Mouse (Mus musculus) layer of hippocampus, postnatal 25 days (tissue): ENCODE results near the gene A530032D15Rik. TPM values are rescaled to one million over a fixed set of nuclear protein-coding genes. Genes with fewer than 3 reads are reported as not detected.
"Not testable (repeated sequence)": the region's sequence is repeated elsewhere in the genome, so short reads cannot be mapped to it uniquely, and the experiment has no call there.

Experiments used
- DNase-seq, 2 experiments: peaks; one replicate each; pipeline ENCODE4 v3.0.0; 2022; ENCODE audit warnings: mixed read lengths in 2 of 2, low spot score in 1 of 2; ENCODE audit errors: extremely low spot score in 1 of 2
- total RNA-seq, 2 experiments: library from RNA; stranded (reverse); gene quantifications; 2 replicates each; pipeline ENCODE4 v1.2.3; 2021

Gene A530032D15Rik
- total RNA-seq, 2 experiments from 2014 or later: not detected

GRCm38 (mm10) chr1:85071690-85072089, 38.0 kb downstream of the A530032D15Rik start:
- not testable (repeated sequence) for DNase-seq

- not testable (repeated sequence) for DNase-seq
Observed at GRCm38 (mm10) chr1:85035801-85036200, 73.9 kb downstream of the A530032D15Rik start.

- not testable (repeated sequence) for DNase-seq
Observed at GRCm38 (mm10) chr1:85034394-85034793, 75.3 kb downstream of the A530032D15Rik start.

- DNase-seq: not testable (repeated sequence)
Observed at GRCm38 (mm10) chr1:85033616-85034015, 76.0 kb downstream of the A530032D15Rik start.

Other genes starting within 250 kb of the A530032D15Rik start
- 10 to 100 TPM; 15.2 to 20.0 TPM for gene Slc16a14, start 174.7 kb downstream of the A530032D15Rik start, total RNA-seq
- not detected for gene Gm10553, start 9.7 kb downstream of the A530032D15Rik start, total RNA-seq
- under 1 TPM in 1 of 2 experiments, not detected in 1; 0.30 TPM for gene C130026I21Rik, start 160.7 kb upstream of the A530032D15Rik start, total RNA-seq